Mouse (Mus musculus) thymus, adult 2 months (tissue): ENCODE results near the gene Pheta1. TPM values are rescaled to one million over a fixed set of nuclear protein-coding genes. Genes with fewer than 3 reads are reported as not detected.

Experiments
- DNase-seq: peaks from one replicate; pipeline ENCODE4 v3.0.0; 2021
- H3K27ac ChIP-seq: fragments of 200-500 bp; 2 replicates; pipeline ENCODE4 v1.5.1; 2012; ENCODE audit warnings: low read length, control low read depth; ENCODE audit not compliant: control insufficient read depth, insufficient read depth
- H3K27me3 ChIP-seq: fragments of 200-500 bp; 2 replicates; pipeline ENCODE4 v1.6.1; 2012; ENCODE audit warnings: mild to moderate bottlenecking, low read length, moderate library complexity, mixed read lengths; ENCODE audit not compliant: control insufficient read depth, insufficient read depth
- H3K36me3 ChIP-seq: fragments of 200-500 bp; 2 replicates; pipeline ENCODE4 v1.6.1; 2012; ENCODE audit warnings: mild to moderate bottlenecking, low read length, moderate library complexity; ENCODE audit not compliant: control insufficient read depth, insufficient read depth
- H3K4me1 ChIP-seq: fragments of 200-500 bp; replicated peaks from 2 replicates; pipeline ENCODE4 v1.6.1; 2012; ENCODE audit warnings: low read length; ENCODE audit not compliant: control insufficient read depth, insufficient read depth
- H3K4me3 ChIP-seq: fragments of 200-500 bp; 2 replicates; pipeline ENCODE4 v1.5.1; 2012; ENCODE audit warnings: mild to moderate bottlenecking, low read length, control low read depth, moderate library complexity; ENCODE audit not compliant: control insufficient read depth, insufficient read depth
- CTCF ChIP-seq: fragments of 200-500 bp; IDR thresholded peaks from 2 replicates; pipeline ENCODE4 v1.5.1; 2012; ENCODE audit warnings: mild to moderate bottlenecking, control low read depth, low read length, moderate library complexity, borderline replicate concordance; ENCODE audit not compliant: control insufficient read depth, poor library complexity, insufficient read depth; ENCODE audit errors: extremely low read depth
- POLR2A ChIP-seq: fragments of 200-500 bp; IDR thresholded peaks from 2 replicates; pipeline ENCODE4 v1.6.1; 2012; ENCODE audit warnings: mild to moderate bottlenecking, low read length, control low read depth, moderate library complexity; ENCODE audit not compliant: control insufficient read depth, poor library complexity, insufficient read depth; ENCODE audit errors: extremely low read depth
- WGBS: fragments of 180-500 bp; shearing (Covaris S2); methylation state at CpG from one replicate; pipeline ENCODE4 v1.1.7; 2018; 5-methylcytosine and 5-hydroxymethylcytosine counted together
- polyA plus RNA-seq: library from polyadenylated mRNA; depleted of rRNA; stranded (reverse); fragments of >200 nt; gene quantifications from 2 replicates; pipeline ENCODE4 v1.2.3, GENCODE M21; 2012

Gene Pheta1
- polyA plus RNA-seq, 1 experiment = 25.3 TPM

- TF ChIP-seq POLR2A = no peak
- no peak for TF ChIP-seq CTCF
- no peak for DNase-seq
- Histone ChIP-seq H3K4me3 (peak overlapping the region; percentile 91), H3K4me1 (peaks cover 62% of the 10 kb centered on the region), H3K36me3 (no peaks in the 10 kb centered on the region), H3K27ac (no peak overlapping the region), H3K27me3 (no peaks in the 10 kb centered on the region)
- under 1% methylated on average over 51 of the region's 51 CpGs for WGBS
Measured at GRCm38 (mm10) chr5:121835949-121836691, 12.7 kb upstream of the Pheta1 start.

- peaks cover 60% of the 10 kb centered on the region for H3K4me1 ChIP-seq
- peak overlapping the region; percentile 91 for H3K4me3 ChIP-seq
- no peaks in the 10 kb centered on the region for H3K36me3 ChIP-seq
- peak; percentile 82 for DNase-seq
- TF ChIP-seq CTCF (no peak), POLR2A (peak; percentile 63)
- WGBS = under 1% methylated on average over 77 of the region's 77 CpGs
- 0 out of 2 replicates have a peak overlapping the region, but pooled peaks have one; percentile 3 for H3K27ac ChIP-seq
- H3K27me3 ChIP-seq = no peaks in the 10 kb centered on the region
Measured at GRCm38 (mm10) chr5:121836692-121837415, 11.9 kb upstream of the Pheta1 start.

GRCm38 (mm10) chr5:121837441-121838340 lies 11.1 kb upstream of the Pheta1 start, which contains the start of gene Sh2b3:
TSS of gene Sh2b3 (minus strand) at chr5:121837646.
- TF ChIP-seq POLR2A (no peak), CTCF (no peak)
- Histone ChIP-seq H3K36me3 (no peaks in the 10 kb centered on the region), H3K4me1 (peaks cover 57% of the 10 kb centered on the region), H3K27ac (peak within 1 kb of the TSS; percentile 6; the same call in 1 of the 2 replicates), H3K27me3 (no peaks in the 10 kb centered on the region), H3K4me3 (peak within 1 kb of the TSS; percentile 91)
- DNase-seq = peak; percentile 73
- 1% methylated on average over 35 of the region's 35 CpGs for WGBS

- 0 out of 2 replicates have a peak, but pooled peaks have one; percentile 14 for TF ChIP-seq CTCF
- 0 out of 2 replicates have a peak, but pooled peaks have one; percentile 35 for TF ChIP-seq POLR2A
- Histone ChIP-seq H3K4me3 (peak overlapping the region; percentile 45), H3K4me1 (peaks cover 56% of the 10 kb centered on the region), H3K27me3 (no peaks in the 10 kb centered on the region), H3K36me3 (no peaks in the 10 kb centered on the region), H3K27ac (peak overlapping the region; percentile 5; the same call in 1 of the 2 replicates)
- DNase-seq = peak; percentile 44
- under 1% methylated on average over 46 of the region's 46 CpGs for WGBS
Measured at GRCm38 (mm10) chr5:121838341-121839127, 10.2 kb upstream of the Pheta1 start.

DNA sequence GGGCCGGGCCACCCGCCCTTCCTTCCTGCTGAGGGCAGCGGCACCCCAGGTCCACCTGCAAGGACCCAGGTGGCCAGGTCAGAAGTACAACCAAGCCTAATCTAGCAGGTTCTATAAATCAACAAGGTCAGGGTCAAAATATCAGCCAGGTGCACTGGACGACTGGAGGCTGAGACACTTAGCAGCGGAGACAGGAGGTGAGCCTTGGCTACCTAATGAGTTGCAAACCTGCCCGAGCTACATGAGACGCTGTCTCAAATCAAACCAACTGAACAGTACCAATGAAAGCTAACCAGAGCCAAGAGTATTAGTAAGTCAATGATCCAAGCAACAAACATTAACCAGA lies 9.7 kb upstream of the Pheta1 start:
- no peaks in the 10 kb centered on the region for H3K36me3 ChIP-seq
- 0 out of 2 replicates have a peak overlapping the region, but pooled peaks have one; percentile 45 for H3K4me3 ChIP-seq
- no peak overlapping the region for H3K27ac ChIP-seq
- TF ChIP-seq CTCF (no peak), POLR2A (no peak)
- no peaks in the 10 kb centered on the region for H3K27me3 ChIP-seq
- WGBS = 39% methylated on average over 7 of the region's 7 CpGs
- no peak for DNase-seq
- peaks cover 52% of the 10 kb centered on the region for H3K4me1 ChIP-seq

DNA sequence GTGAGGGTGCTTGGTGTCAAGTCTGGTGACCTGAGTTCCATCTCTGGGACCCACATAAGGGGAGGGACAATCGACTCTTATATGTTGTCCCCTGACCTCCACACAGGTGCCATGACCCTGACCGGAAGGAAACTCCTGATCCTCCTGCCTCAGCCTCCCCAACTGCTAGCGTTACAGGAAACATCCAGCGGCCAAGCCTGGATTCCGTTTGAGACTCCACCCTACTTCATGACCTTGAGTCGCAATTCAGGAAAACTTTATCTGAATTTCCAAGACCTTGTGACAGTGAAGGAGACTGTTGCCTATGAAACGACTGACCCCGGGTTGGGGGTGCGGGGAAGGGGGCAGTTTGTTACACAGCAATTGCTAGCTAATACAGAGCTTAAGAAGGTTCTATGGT lies 7.3 kb upstream of the Pheta1 start:
- WGBS = 95% methylated on average over 9 of the region's 9 CpGs
- DNase-seq = no peak
- H3K27me3 ChIP-seq = no peaks in the 10 kb centered on the region
- no peak overlapping the region for H3K27ac ChIP-seq
- TF ChIP-seq POLR2A = no peak
- TF ChIP-seq CTCF = no peak
- H3K36me3 ChIP-seq = no peaks in the 10 kb centered on the region
- no peak overlapping the region for H3K4me3 ChIP-seq
- H3K4me1 ChIP-seq = peaks cover 33% of the 10 kb centered on the region
